Comparison of ENCODE assay signal across 23 mouse cellular contexts in genomic region chr7:78868731-78869130, GRCm38 (mm10). TPM values are rescaled to one million over a fixed set of nuclear protein-coding genes. Genes with fewer than 3 reads are reported as not detected.
DNase-seq lines count a peak whose midpoint lies in the region; ATAC-seq lines count a peak whose summit lies in the region.
"Had no signal": no experiment of that assay in that cellular context is flagged by ENCODE, and none has a peak within 500 bp of the region (broad histone marks: within the 10 kb centered on the region; RNA-seq: fewer than 3 reads in every experiment).

No protein-coding gene starts in this region.

- no peaks in the 10 kb centered on the region for H3K36me3 ChIP-seq in kidney, embryonic 14.5 days (ENCODE audit: control insufficient read depth, insufficient read depth, low read length)
- H3K36me3 ChIP-seq: embryonic facial prominence, embryonic 13.5 days; forebrain, embryonic 12.5 days; heart, embryonic 10.5 days; heart, embryonic 15.5 days; hindbrain, embryonic 15.5 days had no signal

- H3K4me3 ChIP-seq in kidney, embryonic 14.5 days (ENCODE audit: low read length) = no peak overlapping the region
- H3K4me3 ChIP-seq: embryonic facial prominence, embryonic 13.5 days; forebrain, embryonic 12.5 days; heart, embryonic 10.5 days; heart, embryonic 15.5 days; hindbrain, embryonic 15.5 days had no signal

- 28% methylated on average over 5 of the region's 5 CpGs for WGBS in kidney, embryonic 14.5 days

- no peaks in the 10 kb centered on the region for H3K27me3 ChIP-seq in kidney, embryonic 14.5 days (ENCODE audit: control insufficient read depth, insufficient read depth, low read length)
- H3K27me3 ChIP-seq: CH12.LX; embryonic facial prominence, embryonic 13.5 days; forebrain, embryonic 12.5 days; heart, embryonic 15.5 days; hindbrain, embryonic 15.5 days had no signal

- DNase-seq in kidney, postnatal 4 days = no peak
- DNase-seq in thymus, postnatal 14 days = peak; percentile 37
- DNase-seq in thymus, adult 18-20 months = no peak
- DNase-seq in T-cell, adult 2 months (ENCODE audit: low spot score) = peak; percentile 29
- DNase-seq in thymus, postnatal 4 days = peak; percentile 30
- DNase-seq in frontal cortex, postnatal 25 days (ENCODE audit: low spot score in 2 of 2) = no peak
- DNase-seq in left cerebral cortex, adult 9 months (ENCODE audit: low spot score in 2 of 2) = no peak
- DNase-seq: adrenal gland, postnatal 10 days; cerebellum, adult 11 months; cerebellum, adult 9-10 months; cerebellum, postnatal 25 days; forebrain, postnatal 0 days; gastrocnemius, postnatal 36 days; heart, adult 11 months; heart, postnatal 36 days had no signal

- no peak overlapping the region for H3K9ac ChIP-seq in kidney, embryonic 14.5 days (ENCODE audit: low read depth, low read length)
- H3K9ac ChIP-seq: embryonic facial prominence, embryonic 13.5 days; forebrain, embryonic 12.5 days; forebrain, postnatal 0 days; heart, embryonic 15.5 days; hindbrain, embryonic 15.5 days had no signal

- H3K9me3 ChIP-seq in kidney, embryonic 14.5 days (ENCODE audit: control insufficient read depth, low read length) = no peaks in the 10 kb centered on the region
- H3K9me3 ChIP-seq: embryonic facial prominence, embryonic 13.5 days; forebrain, embryonic 12.5 days; heart, embryonic 10.5 days; heart, embryonic 15.5 days; hindbrain, embryonic 15.5 days had no signal

- H3K27ac ChIP-seq in kidney, embryonic 14.5 days (ENCODE audit: low read depth, low read length) = no peak overlapping the region
- H3K27ac ChIP-seq: embryonic facial prominence, embryonic 13.5 days; forebrain, embryonic 12.5 days; heart, embryonic 10.5 days; heart, embryonic 15.5 days; hindbrain, embryonic 15.5 days had no signal

- H3K4me1 ChIP-seq in kidney, embryonic 14.5 days (ENCODE audit: control insufficient read depth, insufficient read depth, low read length) = no peaks in the 10 kb centered on the region
- H3K4me1 ChIP-seq: embryonic facial prominence, embryonic 13.5 days; forebrain, embryonic 12.5 days; heart, embryonic 15.5 days; hindbrain, embryonic 15.5 days had no signal

- no peak overlapping the region for H3K4me2 ChIP-seq in kidney, embryonic 14.5 days (replicated peaks; ENCODE audit: low read depth, low read length)
- H3K4me2 ChIP-seq: embryonic facial prominence, embryonic 13.5 days; forebrain, embryonic 12.5 days; heart, embryonic 15.5 days; hindbrain, embryonic 15.5 days had no signal

- peak; percentile 39; the same call in 1 of the 2 replicates for ATAC-seq in kidney, embryonic 14.5 days (ENCODE audit: low FRiP score, low TSS enrichment)
- ATAC-seq: forebrain, postnatal 0 days; intestine, embryonic 16.5 days had no signal

RNA-seq across cellular contexts. Expression of gene Det1, which starts 21.7 kb away (rescaled TPM):
- polyA plus RNA-seq in kidney, embryonic 14.5 days (2014; fragmentation: Nextera tagmentation; extraction: Ambion mirVana) = 19.6 and 23.3 TPM in 2 replicates

RNA-seq across cellular contexts. Expression of gene Aen, which starts 26.9 kb away (rescaled TPM):
- polyA plus RNA-seq in kidney, embryonic 14.5 days (2014; fragmentation: Nextera tagmentation; extraction: Ambion mirVana) = 31.7 and 36.3 TPM in 2 replicates

RNA-seq across cellular contexts. Expression of gene Isg20, which starts 44.5 kb away (rescaled TPM):
- polyA plus RNA-seq in kidney, embryonic 14.5 days (2014; fragmentation: Nextera tagmentation; extraction: Ambion mirVana) = 0.96 and 1.3 TPM in 2 replicates

Comparison
In these comparisons a context has a peak if more than half of its experiments do, and no peak if none do; other contexts are left out.
1. DNase-seq: peak in thymus, postnatal 14 days (single experiment), T-cell, adult 2 months (single experiment) and thymus, postnatal 4 days (single experiment); none in kidney, postnatal 4 days (0 of 2), thymus, adult 18-20 months (0 of 2), frontal cortex, postnatal 25 days (0 of 2) and left cerebral cortex, adult 9 months (0 of 2).